Mouse (Mus musculus) spleen, postnatal 4 days (tissue): ENCODE data around the gene Suco.
A peak's percentile ranks its signal among the peaks of the same experiment; 100 is the strongest.

ENCODE experiments used
- DNase-seq, 2 experiments: peaks; one replicate each; pipeline ENCODE4 v3.0.0; 2022; ENCODE audit warnings: low spot score in 2 of 2

The Suco gene

GRCm38 (mm10) chr1:161894126-161894525, 17.6 kb upstream of the Suco start:
- no peak for DNase-seq

DNA sequence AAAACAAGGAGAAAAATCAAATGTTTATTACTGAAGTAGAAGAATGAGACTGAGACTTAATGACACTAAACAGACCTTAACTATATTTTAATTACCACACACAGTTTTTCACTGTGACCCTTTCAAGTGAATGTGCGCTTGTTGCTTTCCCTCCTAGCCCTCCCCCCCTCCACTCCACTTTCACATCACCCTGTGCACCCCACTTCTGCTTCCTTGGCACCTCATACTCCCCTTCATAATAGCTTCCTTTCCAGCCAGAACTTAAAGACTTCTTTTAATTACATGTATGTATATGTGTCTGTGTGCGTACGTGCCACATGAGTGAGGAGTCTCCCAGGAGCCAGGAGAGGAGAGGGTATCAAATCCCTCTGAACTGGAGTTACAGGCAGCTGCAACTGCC, 12.3 kb upstream of the Suco start:
- no peak for DNase-seq

- DNase-seq = no peak
Measured at GRCm38 (mm10) chr1:161887679-161888260, 11.3 kb upstream of the Suco start.

DNA sequence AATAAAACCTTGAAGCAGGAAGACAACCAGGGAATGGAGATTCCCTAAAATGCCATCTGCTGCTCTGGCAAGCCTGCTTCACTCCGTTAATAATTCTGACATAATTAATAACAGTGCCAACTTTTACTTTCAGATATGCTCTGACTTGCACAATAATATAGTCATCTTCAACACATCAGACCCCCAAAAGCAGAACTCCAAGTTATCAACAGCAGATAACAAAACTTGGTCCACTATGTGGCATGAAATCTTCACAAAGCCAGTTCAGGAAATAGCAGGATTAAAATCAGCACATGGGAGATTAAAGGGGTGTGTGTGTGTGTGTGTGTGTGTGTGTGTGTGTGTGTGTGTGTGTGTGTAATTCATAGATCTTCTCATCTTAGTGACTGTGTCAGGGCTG, 9.3 kb upstream of the Suco start:
- DNase-seq = no peak

DNA sequence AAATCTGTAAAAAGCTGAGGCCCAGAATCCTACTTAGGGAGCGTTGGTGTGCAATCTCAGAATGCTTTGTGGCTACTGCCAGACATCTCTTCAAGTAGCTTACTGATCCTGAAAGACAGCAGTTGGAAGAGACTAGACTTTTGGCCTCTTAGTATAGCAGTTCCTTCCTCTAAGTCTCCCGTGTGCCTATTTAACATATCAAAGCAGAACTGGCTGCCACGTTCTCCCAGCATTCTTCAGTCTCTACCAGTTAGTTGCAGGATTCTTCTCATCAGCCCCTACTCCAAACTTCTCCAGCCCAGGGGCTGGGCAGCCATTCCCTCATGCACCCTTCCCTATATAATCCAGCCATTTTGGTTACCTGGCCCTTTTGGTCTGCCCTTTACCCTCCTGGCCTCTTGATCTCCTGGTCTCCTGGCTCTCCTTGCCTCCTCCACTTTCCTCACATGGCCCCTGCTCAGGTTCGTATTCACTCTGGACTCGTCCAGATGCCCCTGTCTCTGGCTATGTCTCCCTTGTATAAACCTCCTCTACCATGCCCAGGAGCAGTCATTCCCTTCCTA, 1.2 kb upstream of the Suco start:
- no peak for DNase-seq

GRCm38 (mm10) chr1:161875706-161876552, 553 bp downstream of the Suco start:
- DNase-seq = peak in 1 of 2 experiments; percentile 64

GRCm38 (mm10) chr1:161869422-161869821, 7.1 kb downstream of the Suco start:
- DNase-seq = no peak

DNA sequence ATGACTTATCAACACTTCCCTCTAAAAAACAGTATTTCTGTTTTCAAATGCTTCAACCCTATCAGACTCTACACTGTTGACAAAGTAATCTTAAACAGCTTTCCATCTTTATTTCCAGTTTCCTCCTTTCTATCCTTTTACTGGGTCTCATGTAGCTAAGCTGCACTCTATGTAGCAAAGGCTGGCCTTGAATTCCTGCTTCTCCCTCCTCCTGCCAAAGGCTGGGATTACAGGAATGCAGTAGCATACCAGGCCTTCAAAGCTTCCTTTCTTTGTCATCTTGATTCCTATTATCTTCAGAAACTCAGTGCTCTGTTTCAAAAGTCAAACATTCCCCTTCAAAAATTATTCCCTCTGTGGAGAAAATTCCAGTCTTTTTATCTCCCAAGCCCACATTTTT, 8.1 kb downstream of the Suco start:
- DNase-seq = no peak

DNA sequence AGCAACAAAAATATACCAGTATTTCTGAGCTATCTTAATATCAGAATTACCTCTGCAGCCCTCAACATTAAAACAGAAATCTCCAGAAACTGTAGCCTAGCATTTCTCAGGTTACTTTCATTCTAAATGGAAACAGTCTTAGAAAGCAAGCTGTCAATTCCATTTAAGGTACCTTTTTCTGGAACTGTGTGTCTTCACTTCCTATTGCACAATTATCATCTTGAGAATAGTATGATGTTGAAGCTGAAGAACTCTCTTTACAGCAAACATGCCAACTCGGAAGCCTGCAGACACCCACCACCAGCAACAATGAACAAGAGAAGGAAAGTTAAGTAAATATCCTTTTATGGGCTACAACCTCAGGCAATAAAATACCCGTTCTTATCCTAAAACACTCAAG, 12.7 kb downstream of the Suco start:
- no peak for DNase-seq

GRCm38 (mm10) chr1:161859248-161859647, 17.2 kb downstream of the Suco start:
- no peak for DNase-seq

DNA sequence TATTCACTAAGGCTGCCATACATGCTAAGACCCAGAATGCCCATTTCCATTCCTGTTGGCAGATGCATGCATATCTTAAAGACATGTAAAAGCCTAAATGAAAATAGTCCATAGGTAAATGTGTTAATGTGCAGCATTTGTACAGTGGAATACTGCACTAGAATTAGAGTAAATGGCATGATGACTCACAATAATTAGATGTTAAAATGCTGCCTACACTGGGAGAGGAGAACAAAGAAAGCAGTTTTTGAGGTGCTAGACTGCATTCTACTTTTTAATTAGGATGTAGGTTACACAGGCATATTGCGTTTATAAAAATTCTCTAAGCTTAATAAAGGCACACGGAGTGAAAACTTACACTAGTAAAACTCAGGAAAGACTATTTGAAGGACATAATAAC, 49.8 kb downstream of the Suco start:
- DNase-seq = no peak

- DNase-seq = no peak
Measured at GRCm38 (mm10) chr1:161809428-161809827, 67.1 kb downstream of the Suco start.

DNA sequence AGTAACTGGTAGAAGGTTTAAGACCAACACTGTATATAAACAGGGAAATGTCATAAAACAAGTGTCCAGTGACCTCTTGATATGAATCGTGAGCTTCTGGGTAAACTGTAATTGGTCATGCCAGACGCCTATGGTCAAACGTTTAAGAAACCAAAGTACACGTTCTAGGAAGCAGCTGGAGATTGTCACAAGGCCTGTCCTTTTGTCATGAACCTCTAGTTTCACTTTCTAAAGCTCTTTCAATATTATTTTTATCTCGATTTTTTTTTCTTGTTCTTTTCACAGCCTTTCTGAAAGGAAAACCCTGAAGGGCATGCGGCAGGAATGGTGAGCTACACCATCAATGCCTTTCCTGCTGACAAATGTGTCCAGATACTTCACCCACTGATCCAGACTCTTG, 67.5 kb downstream of the Suco start:
- no peak for DNase-seq

GRCm38 (mm10) chr1:161804541-161804971, 71.9 kb downstream of the Suco start:
- peak in 1 of 2 experiments; percentile 56 for DNase-seq

GRCm38 (mm10) chr1:161801321-161801720, 75.2 kb downstream of the Suco start:
- peak in 1 of 2 experiments; percentile 40 for DNase-seq

- DNase-seq = no peak
Measured at GRCm38 (mm10) chr1:161800256-161800655, 76.2 kb downstream of the Suco start.

GRCm38 (mm10) chr1:161799791-161800190, 76.7 kb downstream of the Suco start:
- DNase-seq = peak in 1 of 2 experiments; percentile 44

- peak in 1 of 2 experiments; percentile 63 for DNase-seq
Measured at GRCm38 (mm10) chr1:161798866-161799265, 77.6 kb downstream of the Suco start.

DNA sequence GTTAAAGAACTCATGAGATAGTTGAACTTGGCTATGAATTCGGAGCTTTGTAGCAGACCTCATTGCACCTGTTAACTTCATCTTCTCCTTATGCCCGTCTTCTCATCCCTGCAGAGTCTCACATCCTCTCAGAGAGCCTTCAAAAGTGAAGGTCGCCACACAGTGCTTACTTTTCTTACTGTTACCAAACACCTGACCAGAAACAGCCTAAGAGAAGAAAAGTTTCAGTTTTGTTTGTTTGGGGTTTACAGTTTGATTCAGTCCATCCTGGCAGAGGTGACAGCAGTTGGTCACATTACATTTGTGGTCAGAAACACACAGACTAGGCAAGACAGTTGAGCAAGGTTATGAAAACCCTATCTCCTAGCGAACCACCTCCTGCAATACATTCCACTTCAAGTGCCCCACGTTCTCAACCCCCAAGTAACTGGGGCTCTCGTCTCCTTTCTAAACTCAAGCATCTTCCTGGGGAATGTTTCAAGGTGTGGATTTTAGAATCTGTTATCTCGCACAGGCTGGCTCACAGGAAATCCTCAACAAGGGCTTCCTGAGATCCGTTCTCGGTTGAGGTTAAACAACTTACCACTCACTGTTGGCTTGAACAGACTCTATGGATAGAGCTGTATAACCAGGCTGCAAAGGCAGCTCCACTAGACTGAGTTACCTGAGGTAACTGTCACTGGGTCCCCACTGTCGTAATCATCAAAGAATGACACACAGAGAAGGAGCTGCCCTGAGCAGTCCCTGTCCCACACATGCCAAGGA, 81.9 kb downstream of the Suco start:
- peak in 1 of 2 experiments; percentile 53 for DNase-seq

- peak in 1 of 2 experiments; percentile 53 for DNase-seq
Measured at GRCm38 (mm10) chr1:161793321-161793720, 83.2 kb downstream of the Suco start.

GRCm38 (mm10) chr1:161792687-161792969, 83.9 kb downstream of the Suco start:
- DNase-seq = no peak
